Mouse (Mus musculus): Measurements from ENCODE around the gene App. TPM values are rescaled to one million over a fixed set of nuclear protein-coding genes. Genes with fewer than 3 reads are reported as not detected.

App gene
- polyA plus RNA-seq, 1 experiment: 207 TPM

DNA sequence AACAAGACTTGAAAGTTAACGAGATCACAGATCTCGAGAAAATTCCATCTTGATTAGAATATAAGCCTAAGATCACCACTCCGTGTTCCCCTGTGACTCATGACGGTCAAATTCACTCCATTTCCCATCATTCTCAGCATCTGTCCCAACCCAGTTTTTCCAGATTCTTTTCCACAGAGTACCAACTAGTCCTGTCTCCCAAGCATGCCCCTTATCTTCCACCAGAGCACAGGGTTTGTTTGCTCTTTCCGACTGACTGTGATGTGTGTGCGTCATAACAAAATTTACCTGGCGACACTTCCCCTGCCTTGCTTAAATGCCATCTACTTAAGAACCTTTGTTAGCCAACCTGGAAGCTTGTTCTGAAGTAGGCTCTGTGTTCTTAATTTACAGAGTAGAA, 119.6 kb downstream of the App start:
- no peaks in the 10 kb centered on the region for H3K27me3 ChIP-seq (ENCODE audit: control insufficient read depth, insufficient read depth, insufficient read length)
- TF ChIP-seq CEBPB (IDR thresholded peaks at IDR 0.05; ENCODE audit: insufficient read depth, poor library complexity, severe bottlenecking) (no peak), E2F4 (IDR thresholded peaks at IDR 0.05; ENCODE audit: insufficient read depth) (no peak), USF1 (IDR thresholded peaks at IDR 0.05; ENCODE audit: low read depth) (no peak), TCF12 (IDR thresholded peaks at IDR 0.05; ENCODE audit: insufficient read depth, poor library complexity, severe bottlenecking) (no peak), REST (IDR thresholded peaks at IDR 0.05; ENCODE audit: insufficient read depth, insufficient read length) (no peak), SRF (IDR thresholded peaks at IDR 0.05; ENCODE audit: control insufficient read depth, insufficient read length, low read depth) (no peak), MYOD1 (IDR thresholded peaks at IDR 0.05; ENCODE audit: control insufficient read depth in 1 of 3, insufficient read length in 2 of 3, low read depth in 2 of 3) (no peak), POLR2AphosphoS2 (IDR thresholded peaks at IDR 0.05; ENCODE audit: insufficient read length, low read depth) (no peak), MAX (IDR thresholded peaks at IDR 0.05; ENCODE audit: low read depth) (no peak)
- H3K4me3 ChIP-seq: no peak overlapping the region
- peaks cover 5% of the 10 kb centered on the region for H3K36me3 ChIP-seq (ENCODE audit: control insufficient read depth, insufficient read depth)
- H3ac ChIP-seq (ENCODE audit: control insufficient read depth, insufficient read length): no peak overlapping the region
- peaks cover 4% of the 10 kb centered on the region for H3K79me2 ChIP-seq (ENCODE audit: control insufficient read depth, insufficient read depth)
- no peak overlapping the region for H3K4me2 ChIP-seq (ENCODE audit: low read depth)

DNA sequence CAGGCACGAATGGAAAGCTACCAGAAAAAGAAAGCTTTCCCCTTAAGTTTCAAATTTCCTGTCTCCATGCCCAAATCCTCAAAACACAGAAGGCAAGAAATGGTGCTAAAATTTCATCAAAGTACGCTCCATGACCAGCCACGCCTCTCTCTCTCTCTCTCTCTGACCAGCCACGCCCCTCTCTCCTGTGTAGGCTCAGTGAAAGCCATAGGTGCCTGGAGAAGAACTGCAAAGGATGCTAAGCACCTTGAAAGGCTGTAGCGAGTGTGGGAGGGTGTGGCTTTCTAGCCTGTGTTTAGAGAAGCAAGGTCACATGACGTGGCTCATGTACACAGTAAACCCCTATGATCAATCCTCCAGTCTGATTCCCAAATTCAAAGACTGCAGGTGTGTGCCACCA, 126.3 kb downstream of the App start:
- TF ChIP-seq REST (IDR thresholded peaks at IDR 0.05; ENCODE audit: insufficient read depth, insufficient read length) (no peak), SRF (IDR thresholded peaks at IDR 0.05; ENCODE audit: control insufficient read depth, insufficient read length, low read depth) (no peak), POLR2AphosphoS2 (IDR thresholded peaks at IDR 0.05; ENCODE audit: insufficient read length, low read depth) (no peak), CEBPB (IDR thresholded peaks at IDR 0.05; ENCODE audit: insufficient read depth, poor library complexity, severe bottlenecking) (no peak), MYOG (IDR thresholded peaks at IDR 0.05; ENCODE audit: control insufficient read depth in 1 of 3, insufficient read depth in 1 of 3, insufficient read length in 2 of 3, low read depth in 2 of 3) (no peak), MAX (IDR thresholded peaks at IDR 0.05; ENCODE audit: low read depth) (no peak), E2F4 (IDR thresholded peaks at IDR 0.05; ENCODE audit: insufficient read depth) (no peak), POLR2A (IDR thresholded peaks at IDR 0.05; ENCODE audit: insufficient read length, low read depth) (no peak), MYOD1 (IDR thresholded peaks at IDR 0.05; ENCODE audit: control insufficient read depth in 1 of 3, insufficient read length in 2 of 3, low read depth in 2 of 3) (no peak), USF1 (IDR thresholded peaks at IDR 0.05; ENCODE audit: low read depth) (no peak), TCF3 (IDR thresholded peaks at IDR 0.05; ENCODE audit: insufficient read length, low read depth) (no peak), TCF12 (IDR thresholded peaks at IDR 0.05; ENCODE audit: insufficient read depth, poor library complexity, severe bottlenecking) (no peak)
- no peak overlapping the region for H3K4me2 ChIP-seq (ENCODE audit: low read depth)
- no peaks in the 10 kb centered on the region for H3K79me2 ChIP-seq (ENCODE audit: control insufficient read depth, insufficient read depth)
- H3ac ChIP-seq (ENCODE audit: control insufficient read depth, insufficient read length): no peak overlapping the region
- no peaks in the 10 kb centered on the region for H3K27me3 ChIP-seq (ENCODE audit: control insufficient read depth, insufficient read depth, insufficient read length)
- no peak overlapping the region for H3K4me3 ChIP-seq
- H3K36me3 ChIP-seq (ENCODE audit: control insufficient read depth, insufficient read depth): no peaks in the 10 kb centered on the region

DNA sequence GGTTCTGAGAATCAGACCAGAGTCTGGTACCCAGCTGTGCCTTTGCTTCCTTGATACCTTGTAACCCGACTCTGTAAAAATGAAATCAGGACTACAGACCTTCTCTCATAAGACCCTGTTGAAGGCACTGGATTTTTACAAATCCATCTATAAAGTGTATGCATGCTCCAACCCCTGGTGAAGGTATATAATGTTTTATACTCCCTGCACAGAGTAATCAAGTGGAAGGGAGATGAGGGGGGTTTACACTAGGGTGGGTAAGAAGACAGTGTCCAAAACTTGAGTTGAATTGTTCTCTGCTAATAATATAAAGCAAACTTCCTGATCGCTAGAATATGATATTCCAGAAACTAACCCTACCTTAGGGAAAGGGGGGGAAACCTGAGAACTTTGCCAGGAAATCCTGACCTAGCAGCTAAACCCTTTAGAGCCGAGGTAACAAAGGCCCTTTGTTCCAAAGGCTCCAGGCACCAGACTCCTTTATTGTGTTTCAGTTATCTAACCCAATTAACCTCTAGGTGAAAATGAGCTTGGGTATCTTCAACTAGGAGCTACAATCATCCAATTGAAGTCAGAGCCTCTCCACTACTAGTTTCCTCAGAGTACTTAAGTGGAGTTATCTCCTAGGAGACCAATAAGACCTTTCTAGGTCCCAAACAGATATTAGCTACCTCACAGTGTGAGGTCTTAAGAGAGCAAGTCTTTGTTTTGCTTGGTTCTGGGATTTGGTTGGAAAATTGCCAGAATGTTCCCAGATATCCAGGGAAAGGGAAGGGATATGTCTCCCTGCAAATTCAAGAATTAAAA, 132.2 kb downstream of the App start:
- Histone ChIP-seq H3ac (ENCODE audit: control insufficient read depth, insufficient read length) (no peak overlapping the region), H3K4me2 (ENCODE audit: low read depth) (no peak overlapping the region), H3K4me3 (no peak overlapping the region), H3K27me3 (ENCODE audit: control insufficient read depth, insufficient read depth, insufficient read length) (no peaks in the 10 kb centered on the region), H3K79me2 (ENCODE audit: control insufficient read depth, insufficient read depth) (no peaks in the 10 kb centered on the region), H3K36me3 (ENCODE audit: control insufficient read depth, insufficient read depth) (peaks cover 12% of the 10 kb centered on the region)
- TF ChIP-seq POLR2A (IDR thresholded peaks at IDR 0.05; ENCODE audit: insufficient read length, low read depth): no peak
- no peak for TF ChIP-seq CEBPB (IDR thresholded peaks at IDR 0.05; ENCODE audit: insufficient read depth, poor library complexity, severe bottlenecking)
- no peak for TF ChIP-seq MYOD1 (IDR thresholded peaks at IDR 0.05; ENCODE audit: control insufficient read depth in 1 of 3, insufficient read length in 2 of 3, low read depth in 2 of 3)
- no peak for TF ChIP-seq SRF (IDR thresholded peaks at IDR 0.05; ENCODE audit: control insufficient read depth, insufficient read length, low read depth)
- TF ChIP-seq MYOG (IDR thresholded peaks at IDR 0.05; ENCODE audit: control insufficient read depth in 1 of 3, insufficient read depth in 1 of 3, insufficient read length in 2 of 3, low read depth in 2 of 3): no peak
- no peak for TF ChIP-seq TCF3 (IDR thresholded peaks at IDR 0.05; ENCODE audit: insufficient read length, low read depth)
- TF ChIP-seq REST (IDR thresholded peaks at IDR 0.05; ENCODE audit: insufficient read depth, insufficient read length): no peak
- TF ChIP-seq POLR2AphosphoS2 (IDR thresholded peaks at IDR 0.05; ENCODE audit: insufficient read length, low read depth): no peak
- no peak for TF ChIP-seq MAX (IDR thresholded peaks at IDR 0.05; ENCODE audit: low read depth)
- TF ChIP-seq USF1 (IDR thresholded peaks at IDR 0.05; ENCODE audit: low read depth): no peak
- no peak for TF ChIP-seq TCF12 (IDR thresholded peaks at IDR 0.05; ENCODE audit: insufficient read depth, poor library complexity, severe bottlenecking)
- no peak for TF ChIP-seq E2F4 (IDR thresholded peaks at IDR 0.05; ENCODE audit: insufficient read depth)

DNA sequence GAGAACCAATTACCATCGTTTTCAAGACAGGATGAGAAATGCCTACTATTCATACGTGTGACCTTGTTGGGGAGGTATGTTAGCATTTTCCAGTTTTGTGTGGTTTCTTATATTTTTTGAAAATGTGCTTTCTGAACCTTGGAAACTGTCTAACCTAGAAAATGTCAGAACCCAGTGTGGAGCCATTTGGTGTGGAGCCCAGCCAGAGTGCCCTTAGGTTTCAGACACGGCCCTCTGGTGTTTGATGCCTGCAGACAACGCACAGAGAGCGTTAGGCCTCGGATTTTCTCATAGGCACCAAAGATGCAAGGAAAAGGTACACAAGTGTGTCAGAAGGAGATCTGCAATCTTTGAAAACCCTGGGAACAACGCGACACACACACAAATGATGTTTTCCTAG, 134.8 kb downstream of the App start:
- no peak for TF ChIP-seq USF1 (IDR thresholded peaks at IDR 0.05; ENCODE audit: low read depth)
- TF ChIP-seq MAX (IDR thresholded peaks at IDR 0.05; ENCODE audit: low read depth): no peak
- no peak for TF ChIP-seq MYOD1 (IDR thresholded peaks at IDR 0.05; ENCODE audit: control insufficient read depth in 1 of 3, insufficient read length in 2 of 3, low read depth in 2 of 3)
- no peak for TF ChIP-seq SRF (IDR thresholded peaks at IDR 0.05; ENCODE audit: control insufficient read depth, insufficient read length, low read depth)
- TF ChIP-seq POLR2AphosphoS2 (IDR thresholded peaks at IDR 0.05; ENCODE audit: insufficient read length, low read depth): no peak
- no peak for TF ChIP-seq TCF12 (IDR thresholded peaks at IDR 0.05; ENCODE audit: insufficient read depth, poor library complexity, severe bottlenecking)
- no peak for TF ChIP-seq REST (IDR thresholded peaks at IDR 0.05; ENCODE audit: insufficient read depth, insufficient read length)
- no peak for TF ChIP-seq MYOG (IDR thresholded peaks at IDR 0.05; ENCODE audit: control insufficient read depth in 1 of 3, insufficient read depth in 1 of 3, insufficient read length in 2 of 3, low read depth in 2 of 3)
- no peak for TF ChIP-seq TCF3 (IDR thresholded peaks at IDR 0.05; ENCODE audit: insufficient read length, low read depth)
- no peak for TF ChIP-seq E2F4 (IDR thresholded peaks at IDR 0.05; ENCODE audit: insufficient read depth)
- TF ChIP-seq CEBPB (IDR thresholded peaks at IDR 0.05; ENCODE audit: insufficient read depth, poor library complexity, severe bottlenecking): no peak
- TF ChIP-seq POLR2A (IDR thresholded peaks at IDR 0.05; ENCODE audit: insufficient read length, low read depth): no peak
- H3K79me2 ChIP-seq (ENCODE audit: control insufficient read depth, insufficient read depth): no peaks in the 10 kb centered on the region
- no peak overlapping the region for H3K4me2 ChIP-seq (ENCODE audit: low read depth)
- no peak overlapping the region for H3K4me3 ChIP-seq
- H3ac ChIP-seq (ENCODE audit: control insufficient read depth, insufficient read length): no peak overlapping the region
- H3K36me3 ChIP-seq (ENCODE audit: control insufficient read depth, insufficient read depth): peaks cover 12% of the 10 kb centered on the region
- no peaks in the 10 kb centered on the region for H3K27me3 ChIP-seq (ENCODE audit: control insufficient read depth, insufficient read depth, insufficient read length)

All from myocyte (in vitro differentiated cells).